Mouse (Mus musculus): ENCODE data around the gene Man1b1.
A peak's percentile ranks its signal among the peaks of the same experiment; 100 is the strongest.

- TF ChIP-seq POLR2A (IDR thresholded peaks at IDR 0.05; ENCODE audit: insufficient read depth, low read depth, low read length) (no peak), CTCF (IDR thresholded peaks at IDR 0.05) (peak; percentile 90), EP300 (IDR thresholded peaks at IDR 0.05; ENCODE audit: insufficient read depth, low read depth, low read length) (no peak)
Measured at GRCm38 (mm10) chr2:25400764-25401163, 68.6 kb downstream of the Man1b1 start.
